In the genomic region with DNA sequence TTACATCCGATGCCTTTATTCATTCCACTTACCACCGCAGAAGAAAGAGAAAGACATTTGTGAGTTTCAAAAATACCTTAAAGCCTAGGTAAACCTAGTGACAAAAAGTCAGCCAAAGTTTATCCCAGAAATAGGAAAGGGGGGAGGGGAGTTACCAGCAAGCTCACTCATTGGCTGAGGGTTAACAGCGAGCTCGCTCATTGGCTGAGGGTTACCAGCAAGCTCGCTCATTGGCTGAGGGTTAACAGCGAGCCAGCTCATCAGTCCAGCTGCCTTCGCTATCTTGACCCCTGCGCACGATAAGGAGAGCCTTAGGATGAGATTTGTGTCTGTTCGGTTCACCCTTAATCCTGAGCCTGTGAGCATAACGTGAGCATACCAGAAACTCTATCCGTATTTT, we compare ENCODE assay signal across 9 mouse cellular contexts. TPM values are rescaled to one million over a fixed set of nuclear protein-coding genes. Genes with fewer than 3 reads are reported as not detected.
A peak's percentile ranks its signal among the peaks of the same experiment; 100 is the strongest.
DNase-seq lines count a peak whose midpoint lies in the region; ATAC-seq and TF ChIP-seq lines count a peak whose summit lies in the region.
"Had no signal": no experiment of that assay in that cellular context is flagged by ENCODE, and none has a peak within 500 bp of the region (broad histone marks: within the 10 kb centered on the region; RNA-seq: fewer than 3 reads in every experiment).

No protein-coding gene starts in this region.

- peak; percentile 90 for ATAC-seq in hindbrain, embryonic 11.5 days (ENCODE audit: low FRiP score)
- peak; percentile 87 for ATAC-seq in midbrain, embryonic 13.5 days

- no peak overlapping the region for H3K4me3 ChIP-seq in gastrocnemius, adult 2 months
- H3K4me3 ChIP-seq in hindbrain, embryonic 11.5 days (ENCODE audit: low read depth, low read length), result no peak overlapping the region
- H3K4me3 ChIP-seq in midbrain, embryonic 13.5 days (replicated peaks), result no peak overlapping the region

- peak; percentile 23 for DNase-seq in gastrocnemius, adult 2 months
- no peak for DNase-seq in gastrocnemius, postnatal 10 days
- DNase-seq in R1 (ENCODE audit: low read depth, low spot score) (peak; percentile 46), adipocyte (ENCODE audit: low spot score) (no peak)
- DNase-seq in hindbrain, embryonic 11.5 days (ENCODE audit: low spot score), result peak; percentile 60
- no peak for DNase-seq in layer of hippocampus, postnatal 25 days (ENCODE audit: extremely low spot score in 1 of 2, low spot score in 1 of 2)
- no peak for DNase-seq in left cerebral cortex, postnatal 36 days (ENCODE audit: low spot score in 2 of 2)
- DNase-seq: lung, postnatal 10 days had no signal

- H3K9ac ChIP-seq in hindbrain, embryonic 11.5 days (ENCODE audit: low read depth, low read length), result no peak overlapping the region
- H3K9ac ChIP-seq in midbrain, embryonic 13.5 days (replicated peaks), result no peak overlapping the region

- no peaks in the 10 kb centered on the region for H3K4me1 ChIP-seq in hindbrain, embryonic 11.5 days (replicated peaks; ENCODE audit: control insufficient read depth, insufficient read depth, low read length)
- H3K4me1 ChIP-seq in midbrain, embryonic 13.5 days (replicated peaks), result no peaks in the 10 kb centered on the region

- H3K36me3 ChIP-seq in hindbrain, embryonic 11.5 days (ENCODE audit: control insufficient read depth, insufficient read depth, low read length), result no peaks in the 10 kb centered on the region
- no peaks in the 10 kb centered on the region for H3K36me3 ChIP-seq in midbrain, embryonic 13.5 days

- H3K9me3 ChIP-seq in hindbrain, embryonic 11.5 days (ENCODE audit: control insufficient read depth, low read length), result no peaks in the 10 kb centered on the region
- H3K9me3 ChIP-seq in midbrain, embryonic 13.5 days, result no peaks in the 10 kb centered on the region

- no peaks in the 10 kb centered on the region for H3K27me3 ChIP-seq in hindbrain, embryonic 11.5 days (ENCODE audit: control insufficient read depth, insufficient read depth, low read length)
- H3K27me3 ChIP-seq in midbrain, embryonic 13.5 days, result 0 out of 2 replicates have a peak, but pooled peaks cover 4% of the 10 kb centered on the region

- no peak for TF ChIP-seq CTCF in gastrocnemius, adult 2 months (IDR thresholded peaks at IDR 0.05)

- no peak overlapping the region for H3K4me2 ChIP-seq in hindbrain, embryonic 11.5 days (replicated peaks; ENCODE audit: low read depth, low read length)
- peak overlapping the region; percentile 25; the same call in 1 of the 2 replicates for H3K4me2 ChIP-seq in midbrain, embryonic 13.5 days (replicated peaks)

- H3K27ac ChIP-seq in gastrocnemius, adult 2 months, result no peak overlapping the region
- H3K27ac ChIP-seq in hindbrain, embryonic 11.5 days (ENCODE audit: low read depth, low read length), result no peak overlapping the region
- no peak overlapping the region for H3K27ac ChIP-seq in midbrain, embryonic 13.5 days

- intact Hi-C loops in gastrocnemius, adult 2 months (cut with DNase I), result no loop called here
- intact Hi-C loops in left cerebral cortex, postnatal 36 days (cut with DNase I), result no loop called here

- 15% methylated on average over 12 of the region's 12 CpGs for WGBS in hindbrain, embryonic 11.5 days
- 18% methylated on average over 12 of the region's 12 CpGs for WGBS in midbrain, embryonic 13.5 days

RNA-seq across cellular contexts. Expression of gene Myo1b, which starts 6.9 kb away (rescaled TPM):
- total RNA-seq in gastrocnemius, adult 2 months (2021), result 10 to 100 TPM in 1 of 2 experiments, 1 to 10 TPM in 1; 8.8 to 13.1 TPM
- 10 to 100 TPM; 32.1 to 50.0 TPM for total RNA-seq in gastrocnemius, postnatal 10 days (2021)
- 116 and 156 TPM in 2 replicates for polyA plus RNA-seq in hindbrain, embryonic 11.5 days (2014; fragmentation: Nextera tagmentation; extraction: Ambion mirVana)
- polyA plus RNA-seq in midbrain, embryonic 13.5 days (2015; fragmentation: Nextera tagmentation; extraction: Ambion mirVana), result 91.0 and 92.2 TPM in 2 replicates
- 10 to 100 TPM; 12.5 to 17.6 TPM for total RNA-seq in layer of hippocampus, postnatal 25 days (2021)
- total RNA-seq in left cerebral cortex, postnatal 36 days (2021), result 10 to 100 TPM; 28.5 to 39.4 TPM

Comparison
In these comparisons a context has a peak if more than half of its experiments do, and no peak if none do; other contexts are left out.
1. DNase-seq: peak in gastrocnemius, adult 2 months (single experiment), R1 (single experiment) and hindbrain, embryonic 11.5 days (single experiment); none in gastrocnemius, postnatal 10 days (single experiment), layer of hippocampus, postnatal 25 days (0 of 2), adipocyte (single experiment) and left cerebral cortex, postnatal 36 days (0 of 2).